Mouse (Mus musculus) T-cell, adult 2 months (primary cell): Measurements from ENCODE around the gene Tmem259.

ENCODE experiments used
- DNase-seq: peaks from one replicate; pipeline ENCODE4 v3.0.0; 2022; ENCODE audit warnings: low spot score

The Tmem259 gene

GRCm38 (mm10) chr10:79987771-79988505, 3.8 kb upstream of the Tmem259 start:
- no peak for DNase-seq

GRCm38 (mm10) chr10:79986963-79987362, 2.8 kb upstream of the Tmem259 start:
- peak; percentile 91 for DNase-seq

- no peak for DNase-seq
These were observed 2.2 kb upstream of the Tmem259 start for GRCm38 (mm10) chr10:79986232-79986878.

GRCm38 (mm10) chr10:79985334-79986231, 1.5 kb upstream of the Tmem259 start:
- peak; percentile 68 for DNase-seq

- peak; percentile 96 for DNase-seq
These were observed 741 bp upstream of the Tmem259 start for GRCm38 (mm10) chr10:79984871-79985270.

GRCm38 (mm10) chr10:79983670-79984069, 460 bp downstream of the Tmem259 start:
- DNase-seq = peak; percentile 74

- no peak for DNase-seq
These were observed 925 bp downstream of the Tmem259 start for GRCm38 (mm10) chr10:79983205-79983604.

GRCm38 (mm10) chr10:79979401-79980155, 4.6 kb downstream of the Tmem259 start:
- no peak for DNase-seq

GRCm38 (mm10) chr10:79978061-79978460, 6.1 kb downstream of the Tmem259 start:
- DNase-seq = no peak

GRCm38 (mm10) chr10:79977324-79977723, 6.8 kb downstream of the Tmem259 start:
- no peak for DNase-seq

- no peak for DNase-seq
These were observed 7.4 kb downstream of the Tmem259 start for GRCm38 (mm10) chr10:79976722-79977107.

- no peak for DNase-seq
These were observed 7.9 kb downstream of the Tmem259 start for GRCm38 (mm10) chr10:79976071-79976721.

GRCm38 (mm10) chr10:79974668-79975067, 9.5 kb downstream of the Tmem259 start:
- no peak for DNase-seq

- no peak for DNase-seq
These were observed 10.0 kb downstream of the Tmem259 start for GRCm38 (mm10) chr10:79974087-79974486.

GRCm38 (mm10) chr10:79972831-79973230, 11.3 kb downstream of the Tmem259 start:
- no peak for DNase-seq

GRCm38 (mm10) chr10:79971183-79971497, 13.0 kb downstream of the Tmem259 start:
- DNase-seq = no peak

GRCm38 (mm10) chr10:79970415-79971182, 13.5 kb downstream of the Tmem259 start, which contains the start of gene Grin3b:
Grin3b (plus strand) TSS chr10:79970715.
- no peak for DNase-seq

GRCm38 (mm10) chr10:79969124-79969568, 15.0 kb downstream of the Tmem259 start:
- DNase-seq = no peak

GRCm38 (mm10) chr10:79968181-79968580, 15.9 kb downstream of the Tmem259 start:
- DNase-seq = no peak

GRCm38 (mm10) chr10:79966886-79967400, 17.2 kb downstream of the Tmem259 start:
- no peak for DNase-seq
